Comparison of ENCODE assay signal across 13 mouse cellular contexts in the genomic region with DNA sequence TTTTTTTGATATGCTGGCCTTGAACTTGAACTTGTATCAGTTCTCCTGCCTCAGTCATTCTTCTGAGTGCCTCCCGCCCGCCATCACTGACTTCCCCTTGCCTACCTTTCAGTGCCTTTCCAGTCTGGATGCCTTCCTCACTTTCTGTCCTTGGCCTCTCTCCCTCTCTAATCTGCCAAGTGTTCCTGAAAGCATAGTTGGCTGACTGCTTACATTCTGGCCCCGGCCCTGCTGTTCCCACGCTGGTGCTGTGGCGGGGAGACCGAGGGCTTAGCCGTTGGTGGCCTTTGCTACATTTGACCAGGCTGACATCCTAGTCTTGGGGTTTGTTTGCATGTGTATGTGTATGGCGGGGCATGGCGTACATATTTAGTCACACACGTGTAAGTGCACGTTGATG. TPM values are rescaled to one million over a fixed set of nuclear protein-coding genes. Genes with fewer than 3 reads are reported as not detected.
DNase-seq lines count a peak whose midpoint lies in the region.
"Had no signal": no experiment of that assay in that cellular context is flagged by ENCODE, and none has a peak within 500 bp of the region (broad histone marks: within the 10 kb centered on the region; RNA-seq: fewer than 3 reads in every experiment).

No protein-coding gene starts in this region.

- H3K27me3 ChIP-seq in heart, embryonic 10.5 days (ENCODE audit: insufficient read depth, poor library complexity, severe bottlenecking): no peaks in the 10 kb centered on the region
- H3K27me3 ChIP-seq: heart, embryonic 13.5 days; hindbrain, embryonic 15.5 days; neural tube, embryonic 13.5 days had no signal

- intact Hi-C loops in heart, postnatal 36 days (cut with DNase I): no loop called here

- H3K27ac ChIP-seq in heart, embryonic 10.5 days: no peak overlapping the region
- H3K27ac ChIP-seq: heart, embryonic 13.5 days; hindbrain, embryonic 15.5 days; neural tube, embryonic 13.5 days had no signal

- H3K4me1 ChIP-seq in heart, embryonic 10.5 days: peaks cover 23% of the 10 kb centered on the region

- H3K36me3 ChIP-seq in heart, embryonic 10.5 days: peaks cover 21% of the 10 kb centered on the region

- DNase-seq in adrenal gland, postnatal 10 days: peak; percentile 46
- no peak for DNase-seq in adrenal gland, postnatal 4 days (ENCODE audit: low spot score in 2 of 2)
- peak; percentile 12 to 14 for DNase-seq in heart, postnatal 36 days
- DNase-seq in heart, embryonic 10.5 days (ENCODE audit: low spot score): no peak
- peak; percentile 78 for DNase-seq in adipocyte (ENCODE audit: low spot score)
- DNase-seq in cerebellum, postnatal 14 days: peak; percentile 72 to 82
- DNase-seq in embryo, embryonic 11 days: no peak
- no peak for DNase-seq in retina, postnatal 1 day
- DNase-seq: kidney, adult 18-20 months; kidney, postnatal 25 days had no signal

- no peaks in the 10 kb centered on the region for H3K9me3 ChIP-seq in heart, embryonic 10.5 days
- H3K9me3 ChIP-seq: heart, embryonic 13.5 days; hindbrain, embryonic 15.5 days; neural tube, embryonic 13.5 days had no signal

- no peak overlapping the region for H3K4me3 ChIP-seq in heart, embryonic 10.5 days
- H3K4me3 ChIP-seq: heart, embryonic 13.5 days; hindbrain, embryonic 15.5 days; neural tube, embryonic 13.5 days had no signal

- 92% methylated on average over 11 of the region's 11 CpGs for WGBS in heart, embryonic 10.5 days

RNA-seq across cellular contexts. Expression of gene Mtf1, which starts 14.0 kb away (rescaled TPM):
- 10 to 100 TPM; 24.0 to 24.7 TPM for total RNA-seq in adrenal gland, postnatal 10 days (2021)
- total RNA-seq in adrenal gland, postnatal 4 days (2021): 10 to 100 TPM; 25.0 to 27.8 TPM
- 10 to 100 TPM; 14.8 to 14.9 TPM for total RNA-seq in heart, postnatal 36 days (2021)
- polyA plus RNA-seq in heart, embryonic 10.5 days (2016; fragmentation: Nextera tagmentation; extraction: Ambion mirVana): 16.1 and 16.9 TPM in 2 replicates

RNA-seq across cellular contexts. Expression of gene Yrdc, which starts 34.6 kb away (rescaled TPM):
- total RNA-seq in adrenal gland, postnatal 10 days (2021): 10 to 100 TPM; 34.9 to 42.9 TPM
- 10 to 100 TPM; 42.2 to 42.3 TPM for total RNA-seq in adrenal gland, postnatal 4 days (2021)
- total RNA-seq in heart, postnatal 36 days (2021): 10 to 100 TPM; 17.8 to 22.2 TPM
- 25.8 and 39.3 TPM in 2 replicates for polyA plus RNA-seq in heart, embryonic 10.5 days (2016; fragmentation: Nextera tagmentation; extraction: Ambion mirVana)

RNA-seq across cellular contexts. Expression of gene 1110065P20Rik, which starts 35.1 kb away (rescaled TPM):
- total RNA-seq in adrenal gland, postnatal 10 days (2021): 10 to 100 TPM; 49.6 to 54.7 TPM
- 10 to 100 TPM; 50.8 to 60.1 TPM for total RNA-seq in adrenal gland, postnatal 4 days (2021)
- total RNA-seq in heart, postnatal 36 days (2021): 10 to 100 TPM; 22.1 to 22.7 TPM
- 45.0 and 58.0 TPM in 2 replicates for polyA plus RNA-seq in heart, embryonic 10.5 days (2016; fragmentation: Nextera tagmentation; extraction: Ambion mirVana)

RNA-seq across cellular contexts. Expression of gene Maneal, which starts 46.1 kb away (rescaled TPM):
- total RNA-seq in adrenal gland, postnatal 10 days (2021): 1 to 10 TPM; 3.5 to 5.2 TPM
- total RNA-seq in adrenal gland, postnatal 4 days (2021): 1 to 10 TPM; 7.3 to 7.6 TPM
- under 1 TPM; 0.14 to 0.22 TPM for total RNA-seq in heart, postnatal 36 days (2021)
- 0.09 and 0.11 TPM in 2 replicates for polyA plus RNA-seq in heart, embryonic 10.5 days (2016; fragmentation: Nextera tagmentation; extraction: Ambion mirVana)
- polyA plus RNA-seq: heart, embryonic 13.5 days had no signal

Comparison
In these comparisons a context has a peak if more than half of its experiments do, and no peak if none do; other contexts are left out.
1. DNase-seq: peak in adrenal gland, postnatal 10 days (single experiment), heart, postnatal 36 days (2 of 2), adipocyte (single experiment) and cerebellum, postnatal 14 days (2 of 2); none in adrenal gland, postnatal 4 days (0 of 2), heart, embryonic 10.5 days (single experiment), embryo, embryonic 11 days (single experiment) and retina, postnatal 1 day (single experiment).